Mouse (Mus musculus) B cell, adult 2 months (primary cell): Measurements from ENCODE around the gene Tlx3.

Source experiments
- DNase-seq, 2 experiments: peaks; one replicate each; pipeline ENCODE4 v3.0.0; 2022

Tlx3 gene

DNA sequence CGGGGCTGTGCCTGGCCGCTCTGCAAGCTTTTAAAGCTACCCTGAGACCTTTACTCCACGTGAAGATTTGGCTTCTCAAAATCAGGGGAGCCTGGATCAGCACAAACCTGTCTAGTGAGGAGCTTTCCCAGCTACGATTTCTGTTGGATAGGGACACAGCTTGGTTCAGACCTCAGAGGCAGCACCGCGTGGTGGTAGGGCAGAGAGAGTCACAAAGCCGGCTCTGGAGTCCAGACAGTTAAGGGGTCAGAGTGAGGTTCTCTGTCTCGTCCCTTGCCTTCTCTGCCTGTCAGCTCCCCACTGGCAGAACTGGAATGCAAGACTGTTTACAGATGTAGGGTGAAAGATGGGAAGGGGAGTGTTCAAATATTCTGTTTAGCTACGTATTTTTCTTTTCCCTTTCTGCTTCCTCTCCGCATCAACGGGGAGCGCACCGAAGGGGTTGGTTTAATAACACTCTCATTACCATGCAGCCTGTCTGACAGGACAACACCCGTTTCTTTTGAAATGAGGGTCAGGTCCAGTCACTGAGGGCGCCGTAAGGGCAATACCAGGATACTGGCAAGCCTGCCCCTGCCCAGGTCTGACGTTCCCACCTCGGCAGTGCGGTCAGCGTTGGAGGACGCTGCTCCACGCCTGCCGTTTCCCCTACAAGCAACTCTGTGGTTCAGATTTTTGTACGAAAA, 6.8 kb downstream of the Tlx3 start:
- no peak for DNase-seq

DNA sequence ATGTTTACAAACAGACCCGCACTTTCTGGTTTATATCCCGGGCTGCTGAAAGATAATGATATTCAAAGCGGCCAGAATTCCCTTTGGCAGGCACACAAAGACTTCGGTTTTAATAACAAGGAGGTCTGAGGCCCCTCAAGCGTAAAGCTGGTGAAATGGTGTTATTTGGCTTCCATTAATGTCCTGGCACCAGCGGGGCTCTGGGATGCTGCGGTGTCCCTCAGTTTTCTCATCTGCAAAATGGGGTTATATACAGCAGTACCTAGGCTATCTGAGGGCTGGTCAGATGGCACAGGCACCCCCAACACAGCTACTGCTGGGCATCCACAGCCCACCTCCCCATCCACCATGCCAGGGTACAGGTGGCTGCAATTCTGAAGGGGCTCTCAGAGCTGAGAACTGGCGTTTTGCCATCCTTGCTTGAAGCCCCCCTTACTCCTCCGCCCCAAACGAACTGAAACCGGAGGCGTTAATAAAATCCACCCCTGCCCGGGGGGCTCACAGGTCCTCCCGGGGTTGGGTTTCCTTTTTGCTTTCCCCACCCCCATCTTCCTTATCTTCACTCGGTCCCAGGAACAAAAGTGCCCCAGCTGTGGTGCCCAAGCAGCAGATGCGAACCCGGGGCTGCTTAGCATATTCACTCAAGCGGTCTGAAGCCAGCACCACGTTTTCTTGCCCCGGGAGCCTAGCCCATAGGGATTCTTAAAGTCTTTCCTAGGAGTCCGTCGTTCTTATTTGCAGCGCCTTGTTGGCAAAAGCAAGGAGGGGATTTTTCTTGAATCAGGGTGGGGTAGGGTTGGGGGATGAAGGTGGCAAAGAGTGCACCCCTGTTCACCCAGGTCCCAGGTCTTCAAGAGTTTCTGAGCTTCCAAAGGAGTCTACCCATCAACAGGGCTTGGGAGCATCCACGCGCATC, 7.6 kb downstream of the Tlx3 start:
- DNase-seq, result no peak

DNA sequence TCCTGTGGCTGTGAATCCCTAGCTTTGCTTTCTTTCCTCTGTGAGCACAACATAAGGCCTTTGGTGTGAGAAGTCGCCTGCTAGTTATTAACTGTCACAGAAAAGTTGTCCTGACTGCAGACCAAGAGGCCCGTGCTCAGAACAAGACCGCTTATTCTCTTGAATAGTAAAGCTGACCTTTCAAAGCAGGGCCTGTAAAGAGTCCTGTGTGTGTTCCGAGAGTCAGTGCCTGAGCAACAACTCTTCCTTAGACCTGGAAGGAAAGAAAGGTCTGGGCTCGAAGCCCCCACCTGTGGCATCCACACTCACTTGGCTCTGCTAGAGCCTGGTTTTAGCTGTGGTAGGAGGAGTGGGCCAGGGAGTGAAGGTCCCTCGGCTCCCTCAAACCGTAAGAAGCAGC, 8.3 kb downstream of the Tlx3 start:
- DNase-seq, result no peak

DNA sequence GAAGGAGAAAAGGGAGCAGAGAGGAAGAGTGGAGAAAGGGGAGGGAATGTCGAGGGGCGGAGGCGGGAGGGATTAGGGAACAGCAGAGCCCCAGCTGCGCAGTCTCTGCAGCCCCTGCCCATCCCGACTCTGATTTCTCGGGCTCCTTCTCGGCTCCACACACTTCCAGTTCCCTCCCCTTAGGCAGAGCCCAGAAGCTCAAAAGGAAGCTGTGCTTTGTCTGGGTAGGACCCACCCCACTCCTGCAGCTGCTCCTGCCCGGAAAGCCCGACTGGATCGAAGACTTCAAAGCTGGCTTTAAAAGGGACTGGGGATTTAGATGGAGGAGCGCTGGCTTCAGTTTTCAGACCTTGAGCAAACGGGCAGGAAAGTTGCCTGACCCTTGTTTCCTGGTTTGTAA, 9.7 kb downstream of the Tlx3 start:
- DNase-seq, result no peak

DNA sequence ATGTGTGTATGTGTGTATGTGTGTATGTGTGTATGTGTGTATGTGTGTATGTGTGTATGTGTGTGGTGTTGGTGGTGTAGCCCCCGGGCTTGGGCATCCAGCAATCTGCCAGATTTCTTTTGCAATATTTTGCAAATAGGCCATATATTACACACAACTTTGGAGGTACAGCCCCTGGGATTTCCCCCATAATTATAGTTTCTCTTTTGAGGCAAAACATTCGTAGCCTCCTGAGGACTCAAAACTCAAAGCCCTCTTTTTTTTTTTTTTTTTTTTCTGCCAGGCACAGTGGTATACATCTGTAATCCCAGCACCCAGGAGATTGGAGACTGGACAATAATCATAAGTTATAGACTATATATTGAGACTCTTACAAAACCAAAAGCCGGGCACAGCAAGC, 21.6 kb downstream of the Tlx3 start:
- DNase-seq, result no peak

DNA sequence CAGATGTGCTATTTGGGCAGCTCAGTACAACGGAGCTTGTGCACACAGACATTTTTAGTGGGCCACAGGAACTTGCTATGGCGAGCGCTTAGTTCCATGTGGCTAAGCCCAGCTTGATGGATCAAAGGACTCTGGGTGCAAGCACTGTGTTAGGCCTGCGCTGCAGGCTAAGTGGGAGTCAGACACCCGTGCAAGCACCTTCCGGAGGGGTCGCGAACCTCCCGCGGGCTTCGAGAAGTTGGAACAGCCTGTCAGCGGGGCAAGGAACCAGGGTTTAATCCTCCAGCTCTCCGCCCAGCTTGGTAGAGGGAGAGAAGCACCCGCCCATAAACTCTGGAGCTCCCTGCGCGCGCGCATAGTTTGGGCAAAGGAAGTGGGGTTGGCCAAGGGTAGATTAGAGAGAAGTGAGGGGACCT, 22.7 kb downstream of the Tlx3 start:
- no peak for DNase-seq

DNA sequence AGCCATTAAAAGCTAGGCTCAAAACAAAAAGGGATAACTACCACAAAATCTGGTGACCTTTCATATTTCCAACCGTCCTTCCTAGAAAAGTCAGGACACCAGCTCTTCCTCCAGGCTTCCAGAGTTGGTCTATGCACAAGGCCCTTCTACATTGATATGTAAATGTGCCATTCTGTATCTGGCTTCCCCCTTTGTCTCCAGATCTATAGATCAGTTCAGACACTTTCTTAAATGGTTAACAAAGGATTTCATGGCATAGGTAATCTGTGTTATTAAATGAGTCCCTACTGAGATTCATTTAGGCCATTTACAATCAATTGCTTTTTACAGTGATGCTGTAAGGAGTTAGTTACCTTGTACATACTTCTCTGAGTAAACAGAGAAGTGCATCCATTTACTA, 23.6 kb downstream of the Tlx3 start:
- no peak for DNase-seq

DNA sequence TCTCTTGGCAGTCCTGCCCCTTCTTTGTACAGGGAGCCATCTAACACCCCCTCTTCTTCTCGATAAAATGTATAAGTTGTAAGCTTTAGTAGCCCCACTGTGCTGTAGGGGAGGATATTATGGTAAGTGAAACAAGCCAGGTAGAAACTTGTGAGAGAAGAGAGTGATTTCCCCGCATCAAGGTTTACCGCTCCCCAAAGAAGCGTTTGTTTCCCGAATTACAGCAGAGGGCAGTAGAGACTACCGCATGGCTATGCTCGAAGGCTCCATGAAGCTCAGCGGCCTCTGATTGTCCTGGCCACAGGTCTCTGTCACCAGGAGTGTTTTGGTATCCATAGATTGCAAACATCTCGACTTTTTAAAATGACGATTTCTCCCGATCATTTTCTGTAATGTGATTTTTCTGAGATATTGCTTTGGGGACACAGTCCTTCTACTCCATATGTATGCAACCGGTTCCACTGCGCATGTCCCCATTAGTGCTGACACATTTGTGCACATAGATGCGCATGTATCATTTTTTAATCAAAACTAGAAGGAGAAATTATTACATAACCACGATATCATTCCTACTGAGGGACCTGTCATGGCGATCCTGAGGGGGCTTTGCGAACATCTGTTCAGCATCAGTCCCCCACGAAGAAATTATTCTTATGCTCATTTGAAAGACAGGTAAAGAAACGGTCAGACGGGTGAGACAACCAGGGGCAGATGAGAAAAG, 26.7 kb downstream of the Tlx3 start:
- peak in 1 of 2 experiments; percentile 26 for DNase-seq

DNA sequence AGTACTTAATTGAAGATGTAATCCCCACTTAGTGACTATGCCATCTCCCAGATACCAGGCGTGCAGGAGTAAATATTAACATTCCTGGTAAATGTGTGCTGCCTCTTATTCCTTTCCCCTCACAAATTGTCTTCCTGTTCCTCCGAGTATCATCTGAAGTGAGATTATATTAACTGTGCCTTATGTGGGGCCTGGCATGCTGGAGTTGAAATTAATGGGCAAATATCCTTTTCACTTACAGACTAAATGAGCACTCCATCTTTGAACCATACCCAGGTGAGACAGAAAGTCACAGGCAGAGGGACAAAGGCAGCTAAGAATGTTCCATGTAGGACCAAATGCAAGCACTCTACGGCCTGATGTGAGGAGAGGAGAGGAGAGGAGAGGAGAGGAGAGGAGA, 27.6 kb downstream of the Tlx3 start:
- no peak for DNase-seq

DNA sequence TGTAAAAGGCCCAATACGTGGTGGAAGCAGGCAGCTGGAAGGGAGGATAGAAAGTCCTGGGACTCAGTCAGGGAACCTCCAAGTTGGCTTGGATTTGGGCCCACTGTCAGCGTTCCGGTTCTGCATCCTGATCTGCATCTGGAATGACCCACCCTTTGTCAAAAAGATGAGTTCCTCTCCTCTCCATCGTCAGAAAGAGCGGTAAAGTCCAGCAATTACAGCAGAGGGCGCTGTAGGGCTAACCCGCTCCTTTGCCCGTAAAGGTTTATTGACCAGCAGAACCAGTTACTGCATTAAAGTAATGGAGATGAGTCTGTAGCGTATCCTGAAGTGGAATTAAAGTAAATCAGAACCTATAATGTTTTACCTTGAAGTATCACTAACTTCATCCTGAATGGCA, 32.9 kb downstream of the Tlx3 start:
- DNase-seq, result peak; percentile 68 to 69

DNA sequence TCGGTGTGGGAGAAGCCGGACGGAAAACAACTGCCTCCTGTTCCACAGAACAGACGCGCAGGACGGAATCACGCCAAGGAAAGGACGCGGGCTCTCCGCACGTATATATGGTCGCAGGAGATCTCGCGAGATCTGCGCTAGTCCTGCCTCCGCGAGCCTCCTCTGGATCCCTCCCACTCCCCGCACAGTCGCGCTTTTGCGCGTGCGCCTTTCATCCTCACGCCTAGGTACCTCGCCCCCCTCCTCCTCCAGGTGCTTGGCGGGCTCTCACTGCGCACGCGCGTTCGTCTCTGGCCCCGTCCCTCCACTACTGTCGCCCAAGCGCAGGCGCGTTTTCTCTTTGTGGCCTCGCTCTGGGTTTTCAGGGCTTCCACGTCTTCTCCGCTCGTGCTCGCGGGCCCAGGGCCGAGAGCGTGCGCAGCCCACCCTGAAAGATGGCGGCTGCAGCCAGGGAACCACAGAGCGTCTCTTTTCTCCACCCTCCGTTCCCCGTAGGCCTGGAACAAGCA, 40.3 kb downstream of the Tlx3 start, which contains the start of gene Npm1:
Gene Npm1 (minus strand): TSS at position 209 of the 509 bp plus-strand sequence.
- peak; percentile 98 for DNase-seq

DNA sequence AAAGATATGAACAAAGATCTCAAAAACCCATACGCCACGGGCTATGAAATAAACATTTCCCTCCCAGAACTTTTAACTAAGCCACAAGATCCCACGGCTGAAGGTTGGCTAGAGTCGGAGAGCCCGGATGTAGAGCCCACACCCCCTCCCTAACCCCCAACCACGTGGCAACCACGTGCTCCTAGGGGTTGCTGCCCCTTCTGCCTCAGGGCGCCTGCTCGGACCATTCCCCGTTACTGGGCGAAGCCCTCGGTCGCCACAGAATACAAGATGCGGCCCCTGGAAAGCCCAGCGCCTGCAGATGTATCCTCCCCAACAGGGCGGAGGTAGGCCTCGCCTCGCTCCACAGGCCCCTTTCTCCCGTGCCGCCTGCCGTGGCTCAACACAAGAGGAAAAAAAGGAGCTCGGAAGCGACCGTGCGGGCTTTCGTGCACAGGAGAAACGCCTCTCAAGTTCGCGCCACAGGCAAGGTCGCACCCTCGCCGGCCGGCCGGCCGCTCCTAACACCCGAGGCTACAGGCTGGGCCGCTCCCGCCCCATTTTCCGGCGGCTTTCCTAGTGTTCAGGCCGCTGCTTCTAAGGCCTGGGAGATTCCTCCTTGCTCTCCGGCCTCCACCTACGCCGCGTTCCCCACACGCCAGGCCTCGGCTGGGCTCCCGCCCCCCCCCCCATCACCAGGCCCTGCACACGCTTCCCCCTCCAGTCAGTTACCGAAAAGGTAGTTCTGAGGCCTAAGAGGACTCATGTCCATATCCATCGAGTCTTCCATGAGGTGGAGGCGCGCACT, 41.0 kb downstream of the Tlx3 start:
- DNase-seq, result peak; percentile 80 to 81

DNA sequence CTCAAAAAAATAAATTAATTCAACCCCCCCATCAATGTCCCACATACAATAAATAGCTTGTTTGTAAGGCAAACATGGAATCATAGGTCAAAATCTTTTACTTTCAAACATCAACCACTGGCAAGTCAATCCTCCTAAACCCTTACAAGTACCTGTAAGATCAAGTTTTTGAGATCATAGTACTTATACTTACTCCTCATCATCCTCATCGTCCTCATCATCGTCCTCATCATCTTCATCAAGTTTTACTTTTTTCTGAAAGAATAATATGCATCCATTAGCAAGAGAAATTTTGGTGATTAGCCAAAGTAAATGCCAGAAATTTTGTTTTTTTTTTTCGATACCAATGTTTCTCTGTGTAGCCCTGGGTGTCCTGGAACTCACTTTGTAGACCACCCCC, 43.6 kb downstream of the Tlx3 start:
- DNase-seq, result no peak

DNA sequence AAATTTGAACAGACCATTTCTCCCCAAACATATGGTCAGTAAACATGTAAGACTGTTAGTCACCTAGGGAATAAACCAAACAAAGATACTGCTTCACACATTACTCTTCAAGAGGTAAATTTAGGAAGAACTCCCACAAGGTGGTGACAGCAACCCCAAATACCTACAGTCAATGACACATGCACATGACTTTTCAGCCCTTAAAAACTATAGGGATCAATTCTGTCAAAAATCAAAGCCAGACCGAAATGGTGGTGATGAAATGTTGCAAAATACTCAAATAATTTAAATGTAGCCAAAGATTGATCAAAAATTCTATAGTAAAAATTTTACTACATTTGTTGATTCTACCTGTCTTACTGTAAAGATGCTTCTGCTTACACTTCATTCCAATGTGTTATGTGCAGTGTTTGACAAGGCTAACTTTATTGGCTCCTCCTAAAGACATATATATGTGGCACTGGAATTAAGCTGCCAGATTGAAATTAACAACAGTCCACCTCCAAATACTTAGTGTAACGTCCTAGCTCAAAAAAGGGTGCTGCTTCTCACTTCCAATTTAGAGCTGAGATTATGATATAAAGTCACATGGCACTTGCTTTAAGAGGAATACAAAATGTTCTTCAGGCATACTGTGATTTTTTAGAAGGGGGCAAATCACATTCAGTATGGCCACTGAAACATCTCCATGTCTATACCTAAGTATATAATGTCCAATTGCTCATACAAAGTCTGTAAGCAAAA, 45.8 kb downstream of the Tlx3 start:
- no peak for DNase-seq

DNA sequence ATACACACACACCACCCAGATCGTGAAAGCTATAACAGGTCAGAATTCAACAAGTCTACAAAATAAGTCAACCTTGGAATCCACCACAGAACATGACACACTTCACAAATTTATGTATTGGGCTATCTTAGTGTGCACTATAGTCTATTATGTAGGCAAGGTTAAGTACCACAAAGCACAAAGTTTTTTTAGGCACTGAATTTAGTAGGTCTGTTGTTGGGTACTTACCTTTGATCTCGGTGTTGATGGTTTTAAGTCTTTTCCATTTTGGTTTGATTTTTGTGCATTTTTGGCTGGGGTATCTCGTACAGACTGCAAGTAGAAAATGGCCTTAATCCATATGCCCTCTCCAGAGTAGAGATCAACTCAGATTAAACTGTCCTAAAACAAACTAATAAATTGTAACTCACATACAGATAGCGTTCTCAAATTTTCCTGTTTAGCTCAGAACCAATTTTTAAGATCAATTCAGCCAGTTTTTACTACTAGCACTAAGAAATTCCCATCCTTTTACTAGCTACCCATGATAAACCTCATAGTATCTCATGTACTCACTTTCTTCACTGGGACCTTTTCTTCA, 46.9 kb downstream of the Tlx3 start:
- DNase-seq, result no peak

DNA sequence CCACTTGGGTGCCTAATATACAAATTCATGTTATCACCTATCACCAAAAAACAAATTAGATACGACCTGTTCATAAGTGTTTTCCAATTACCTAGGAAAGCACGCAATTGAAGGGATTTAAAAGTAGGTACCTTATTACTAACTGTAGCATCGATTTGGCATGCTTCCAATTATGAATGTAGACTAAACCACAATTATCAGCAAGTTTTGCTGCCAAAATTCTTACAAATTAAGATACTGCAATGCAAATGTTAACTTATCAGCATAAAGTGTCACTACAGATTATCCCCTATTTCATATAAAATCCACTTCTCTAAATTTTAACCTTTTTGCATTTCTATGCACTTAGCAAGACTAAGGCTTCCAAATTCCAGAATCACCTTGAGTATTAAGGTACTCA, 48.9 kb downstream of the Tlx3 start:
- DNase-seq, result no peak

DNA sequence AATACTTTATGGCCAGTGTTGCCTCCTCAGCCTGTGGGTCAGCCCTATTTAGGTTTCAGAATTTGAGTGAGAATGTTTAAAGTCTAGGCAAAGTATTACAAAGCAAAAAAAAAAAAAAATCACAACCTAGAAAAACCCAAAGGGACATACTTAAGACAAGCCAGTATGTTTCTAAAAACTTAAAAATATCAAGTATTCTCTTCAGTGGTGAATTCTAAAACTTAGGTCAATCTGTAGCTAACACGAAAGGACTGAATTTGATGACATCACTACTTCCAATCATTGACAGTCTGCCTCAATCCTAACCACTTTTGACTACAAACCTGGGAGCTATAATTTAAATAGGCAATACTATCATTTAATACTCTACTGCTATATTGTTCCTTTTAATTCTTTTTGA, 50.4 kb downstream of the Tlx3 start:
- no peak for DNase-seq

DNA sequence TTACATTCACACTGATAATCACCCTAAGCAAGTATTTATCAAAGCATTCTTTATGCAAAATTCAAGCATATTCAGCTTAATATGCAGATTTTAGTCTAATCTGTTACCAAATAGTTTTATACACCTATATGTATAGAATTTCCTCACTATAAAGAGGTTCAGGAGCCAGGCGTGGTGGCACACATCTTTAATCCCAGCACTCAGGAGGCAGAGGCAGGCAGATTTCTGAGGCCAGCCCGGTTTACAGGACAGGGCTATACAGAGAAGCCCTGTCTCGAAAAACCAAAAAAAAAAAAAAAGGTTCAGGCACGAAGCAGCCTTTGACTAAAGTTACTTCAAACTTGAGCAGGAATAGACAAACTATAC, 51.6 kb downstream of the Tlx3 start:
- DNase-seq, result no peak

DNA sequence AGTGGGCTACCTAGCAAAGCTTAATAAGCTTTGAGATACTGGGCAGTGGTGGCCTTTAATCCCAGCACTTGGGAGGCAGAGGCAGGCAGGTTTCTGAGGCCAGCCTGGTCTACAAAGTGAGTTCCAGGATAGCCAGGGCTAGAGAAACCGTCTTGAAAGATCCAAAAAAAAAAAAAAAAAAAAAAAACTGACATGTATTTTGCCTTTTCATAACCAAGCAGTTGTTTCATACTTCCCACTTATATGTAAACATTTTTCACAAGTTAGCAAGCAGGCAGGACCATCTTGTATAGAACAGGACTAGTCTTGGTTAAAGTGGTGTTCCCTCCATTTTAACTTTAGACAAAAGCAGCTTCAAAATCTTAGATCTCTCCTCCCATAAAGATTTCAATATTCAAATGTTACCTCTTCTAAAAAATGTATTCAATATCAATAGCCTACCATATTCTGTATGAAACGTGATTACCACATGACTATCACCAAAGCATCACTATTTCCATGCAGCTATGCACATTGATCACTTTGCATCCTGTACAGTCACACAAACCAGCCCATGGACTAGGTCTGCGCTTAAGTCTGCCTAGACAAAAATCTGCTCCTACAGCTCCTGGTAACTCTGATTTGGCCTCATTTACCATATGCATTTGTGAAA, 52.1 kb downstream of the Tlx3 start:
- DNase-seq, result no peak
